Mouse (Mus musculus): ENCODE data around the gene Tmem109. TPM values are rescaled to one million over a fixed set of nuclear protein-coding genes. Genes with fewer than 3 reads are reported as not detected.

The Tmem109 gene
- total RNA-seq, 2 experiments from 2014 or later: 36.4 to 37.3 TPM

DNA sequence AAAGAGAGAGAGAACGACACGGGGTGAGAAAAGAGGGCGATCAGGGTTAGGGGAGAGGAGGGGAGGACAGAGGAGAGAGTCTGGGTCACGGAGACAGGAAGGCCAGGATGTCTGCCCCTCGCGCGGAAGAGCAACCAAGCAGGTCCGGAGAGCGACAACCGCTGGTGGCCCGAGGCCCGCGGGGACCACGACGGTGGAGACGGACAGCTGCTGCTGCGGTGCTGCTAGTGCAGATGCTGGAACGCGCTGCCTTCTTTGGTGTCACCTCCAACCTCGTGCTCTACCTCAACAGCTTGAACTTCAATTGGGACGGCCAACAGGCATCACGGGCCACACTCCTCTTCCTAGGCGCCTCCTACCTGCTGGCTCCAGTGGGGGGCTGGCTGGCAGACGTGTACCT, 38.9 kb downstream of the Tmem109 start:
- no peak for DNase-seq (ENCODE audit: low spot score in 2 of 2)

DNA sequence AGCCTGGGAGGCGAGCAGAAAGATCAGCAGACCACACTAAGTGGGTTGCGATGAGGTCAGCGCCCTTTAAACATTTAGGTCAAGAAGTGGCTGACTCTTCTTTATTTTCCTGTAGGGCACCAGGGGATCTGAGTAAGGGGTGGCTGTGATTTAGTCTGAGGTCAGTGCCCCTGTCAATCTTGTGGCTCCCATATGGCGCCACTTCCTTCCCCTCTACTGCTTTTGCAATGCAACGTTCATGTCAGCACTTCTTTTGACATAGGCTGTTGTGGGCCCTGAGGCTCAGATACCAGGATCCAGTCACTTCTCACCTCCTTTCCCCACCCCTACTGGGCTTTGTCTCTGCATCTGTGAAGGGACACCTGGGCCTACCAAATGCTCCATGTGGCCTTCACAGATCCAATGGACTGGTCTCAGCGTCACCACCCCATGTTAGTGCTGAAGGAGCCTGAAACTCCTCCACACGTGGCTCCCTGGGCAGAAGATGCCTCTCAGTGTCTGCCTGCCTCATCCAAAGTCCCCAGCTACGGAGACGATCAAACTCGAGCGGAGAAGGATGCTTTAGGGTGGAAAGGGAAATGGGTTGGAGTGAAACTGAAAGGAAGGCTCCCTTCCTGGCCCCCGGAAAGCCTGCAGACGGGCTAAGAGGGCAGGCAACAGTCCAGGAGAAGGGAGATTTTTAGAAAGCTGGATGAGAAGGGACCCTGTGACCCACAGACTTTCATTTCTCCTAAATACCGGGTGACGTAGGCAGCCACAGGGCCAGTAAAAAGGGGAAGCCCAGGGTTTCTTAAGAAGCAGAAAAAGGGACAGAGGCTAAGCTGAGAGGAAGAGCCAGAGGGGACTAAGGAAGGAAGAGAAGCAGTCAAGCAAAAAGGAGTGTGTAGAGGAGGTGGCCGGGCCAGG, 39.8 kb downstream of the Tmem109 start:
- no peak for DNase-seq (ENCODE audit: low spot score in 2 of 2)

DNA sequence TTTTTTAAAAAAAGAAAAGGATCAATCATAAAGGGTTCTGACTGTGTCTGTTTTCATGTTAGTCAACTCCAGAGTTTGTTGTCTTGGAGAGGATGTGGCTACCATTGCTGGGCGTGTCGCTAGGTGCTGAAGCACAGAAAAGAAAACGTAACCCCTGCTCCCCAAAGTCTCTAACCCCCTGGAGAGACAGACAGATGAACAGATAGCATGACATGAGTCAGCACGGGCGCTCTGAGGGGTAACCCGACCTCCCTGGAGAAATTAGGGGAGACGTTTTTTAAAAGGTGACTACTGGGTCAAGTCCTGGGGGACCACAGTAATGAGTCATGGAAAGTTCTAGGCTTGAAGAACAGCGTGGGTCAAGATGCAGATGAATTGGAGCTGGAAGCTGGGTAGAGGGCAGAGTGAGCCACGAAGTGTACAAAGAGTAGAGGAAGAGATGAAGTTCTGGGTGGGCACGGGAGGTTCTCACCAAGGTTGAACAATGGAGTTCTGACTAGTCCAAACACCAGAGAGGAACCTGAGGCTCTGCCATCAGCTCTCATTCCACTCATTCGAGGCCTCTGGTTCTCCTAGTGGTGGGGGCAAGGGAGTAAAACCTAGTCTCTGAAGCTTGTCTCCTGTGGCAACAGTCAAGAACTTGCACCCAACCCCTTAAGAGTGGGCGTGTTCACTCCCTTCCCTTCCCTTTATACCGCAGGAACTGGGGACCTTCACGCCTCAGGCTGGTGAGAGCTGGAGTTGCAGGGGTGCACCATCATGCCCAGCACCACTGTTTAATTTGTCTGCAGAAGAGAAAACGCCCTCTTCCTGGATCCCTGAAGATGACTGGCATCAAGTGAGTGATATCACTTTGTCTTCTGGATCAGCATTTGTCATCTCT, 42.5 kb downstream of the Tmem109 start, which contains the start of gene Slc15a3:
TSS of gene Slc15a3 (plus strand) at position 718 of the 883 bp plus-strand sequence.
- DNase-seq (ENCODE audit: low spot score in 2 of 2): no peak

DNA sequence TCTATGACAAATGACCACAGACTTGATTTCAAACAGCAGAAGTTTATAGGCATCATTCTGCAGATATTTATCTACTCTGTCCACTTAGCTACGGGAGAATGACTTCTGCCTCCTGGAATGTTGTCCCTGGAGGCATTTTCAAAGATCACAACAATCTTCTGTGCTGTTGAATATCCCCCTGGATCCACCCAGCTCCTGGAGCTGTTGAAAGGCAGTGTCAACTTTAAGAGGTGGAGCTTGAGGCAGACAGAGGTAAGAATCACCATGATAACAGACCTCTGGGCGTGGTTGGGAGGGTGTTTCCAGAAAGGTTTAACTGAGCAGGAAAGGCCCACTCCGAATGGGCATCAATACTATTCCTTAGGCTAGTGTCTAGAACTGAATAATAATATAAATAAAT, 46.1 kb downstream of the Tmem109 start:
- DNase-seq (ENCODE audit: low spot score in 2 of 2): no peak

DNA sequence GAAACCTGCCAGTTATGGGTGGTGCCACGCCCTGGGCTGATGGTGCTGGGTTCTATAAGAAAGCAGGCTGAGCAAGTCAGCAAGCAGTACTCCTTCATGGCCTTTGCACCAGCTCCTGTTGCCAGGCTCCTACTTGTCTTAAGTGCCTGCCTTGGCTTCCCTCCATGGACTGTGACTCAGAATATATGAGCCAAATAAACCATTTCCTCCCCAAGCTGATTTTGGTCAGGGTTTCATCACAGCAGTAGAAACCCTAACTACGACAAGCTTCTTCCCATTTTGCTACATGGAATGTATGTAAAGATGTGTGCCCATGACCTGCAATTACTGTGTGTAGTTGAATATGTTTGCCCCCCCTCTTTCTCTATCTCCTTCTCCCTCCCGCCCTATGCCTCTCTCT, 48.2 kb downstream of the Tmem109 start:
- no peak for DNase-seq (ENCODE audit: low spot score in 2 of 2)

DNA sequence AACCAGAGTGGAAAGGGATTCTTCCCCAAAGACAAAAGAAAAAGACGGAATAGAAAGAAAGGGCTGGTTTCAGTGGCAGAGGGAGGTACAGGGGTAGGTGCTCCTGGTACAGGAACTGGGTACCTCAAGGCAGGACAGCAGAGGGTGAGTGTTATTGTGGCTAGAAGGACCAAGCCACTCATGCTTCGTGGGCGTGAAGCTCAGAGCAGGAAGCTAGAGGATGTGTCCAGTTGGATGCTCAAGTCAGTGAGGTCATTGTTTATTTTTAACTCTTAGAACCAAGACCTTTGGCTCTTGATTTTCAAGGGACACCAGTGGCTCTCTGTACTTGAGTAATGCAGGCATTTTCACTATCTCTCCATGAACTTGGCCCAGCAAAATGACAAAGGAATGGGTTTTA, 49.8 kb downstream of the Tmem109 start:
- DNase-seq (ENCODE audit: low spot score in 2 of 2): no peak

DNA sequence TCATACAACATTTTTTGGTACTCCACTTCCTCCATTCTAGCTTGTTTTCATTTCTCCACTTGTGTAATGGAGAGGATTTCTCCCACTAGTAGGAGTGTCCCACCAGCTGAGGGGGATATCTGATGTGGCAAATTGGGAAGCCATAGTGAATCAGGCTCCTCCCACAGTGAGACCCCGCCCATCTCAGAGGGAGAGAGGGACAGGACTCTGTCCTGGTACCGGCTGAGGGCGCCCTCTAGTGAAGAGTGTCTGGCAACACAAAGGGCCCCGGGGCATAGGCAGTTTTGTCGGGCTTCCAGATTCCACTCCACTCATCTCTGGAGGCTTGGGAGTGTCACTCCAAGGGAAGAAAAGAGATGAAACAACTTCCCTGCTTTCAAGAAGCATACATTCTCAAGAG, 50.4 kb downstream of the Tmem109 start:
- DNase-seq (ENCODE audit: low spot score in 2 of 2): peak; percentile 57 to 65

DNA sequence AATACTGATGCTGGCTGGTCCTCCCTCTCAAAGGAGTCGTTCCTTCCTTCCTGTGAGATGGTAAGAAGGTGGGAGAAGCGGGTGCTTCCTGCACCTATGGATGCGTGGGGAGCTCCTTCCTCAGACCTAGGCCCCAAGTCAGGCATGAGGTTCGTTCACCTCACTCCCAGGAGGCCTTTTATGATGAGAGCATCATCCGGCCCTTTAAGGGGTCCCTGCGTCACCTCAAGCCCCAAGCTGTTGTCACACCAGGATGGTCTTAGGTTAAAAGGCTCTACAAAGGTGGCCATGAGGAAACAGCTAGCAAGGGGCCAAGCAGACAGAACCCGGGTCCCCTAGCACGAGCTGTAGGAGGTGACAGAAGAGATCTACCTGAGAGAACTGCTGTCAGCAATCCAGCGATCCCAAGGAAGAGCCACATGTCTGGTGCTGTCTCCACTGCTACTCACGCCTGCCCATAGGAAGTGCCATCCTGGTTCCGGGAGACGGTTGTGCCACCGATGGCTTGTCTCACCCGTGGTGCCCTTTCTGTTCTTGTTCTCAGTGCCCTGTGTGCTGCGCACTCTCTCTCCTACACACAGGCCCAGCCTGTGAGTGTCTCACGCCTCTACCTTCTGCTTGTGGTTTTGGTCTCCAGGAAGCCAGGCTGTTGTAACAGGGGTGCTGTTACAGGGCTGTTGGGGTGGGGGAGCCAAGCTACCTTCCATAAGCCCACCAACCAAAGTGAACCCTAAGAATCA, 52.2 kb downstream of the Tmem109 start, which contains the start of gene Cd6:
TSS of gene Cd6 (minus strand) at position 623 of the 740 bp plus-strand sequence.
- no peak for DNase-seq (ENCODE audit: low spot score in 2 of 2)

DNA sequence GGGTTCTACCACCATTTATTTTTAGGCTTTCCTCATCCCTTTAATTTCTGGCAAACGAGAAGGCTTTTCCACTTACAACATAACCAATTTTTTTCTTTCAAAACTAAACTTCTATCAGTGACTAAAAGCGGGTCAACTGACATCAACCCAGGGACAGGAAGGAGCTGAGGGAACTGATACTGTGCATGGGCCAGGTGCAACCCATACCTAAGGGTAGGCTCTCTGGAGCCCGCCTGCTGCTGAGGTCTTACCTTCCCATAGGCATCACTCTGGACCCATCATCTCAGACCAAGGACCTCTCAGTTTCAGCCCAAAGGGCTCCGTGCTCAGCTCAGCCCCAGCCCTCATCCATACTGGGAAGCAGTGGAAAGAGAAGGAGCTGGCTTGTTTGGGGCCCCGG, 53.5 kb downstream of the Tmem109 start:
- DNase-seq (ENCODE audit: low spot score in 2 of 2): no peak

DNA sequence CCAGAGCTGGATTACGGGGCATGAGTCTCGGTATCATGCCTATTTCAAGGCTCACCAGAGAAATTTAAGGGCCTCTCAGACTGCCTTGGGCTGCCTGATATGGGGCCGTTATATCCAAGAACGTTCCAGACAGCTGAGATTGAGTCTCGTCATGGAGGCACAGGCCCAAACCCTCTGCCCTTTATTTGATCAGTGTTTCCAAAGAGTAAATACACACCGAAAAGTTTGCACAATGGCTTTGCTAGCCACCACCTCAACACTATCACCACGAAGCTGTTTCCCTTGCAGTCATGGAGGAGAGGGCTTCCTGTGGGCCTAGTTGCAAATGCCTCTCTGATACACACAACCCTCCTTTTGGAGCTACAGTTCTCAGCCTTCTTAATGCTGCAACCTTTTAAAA, 57.7 kb downstream of the Tmem109 start:
- no peak for DNase-seq (ENCODE audit: low spot score in 2 of 2)

DNA sequence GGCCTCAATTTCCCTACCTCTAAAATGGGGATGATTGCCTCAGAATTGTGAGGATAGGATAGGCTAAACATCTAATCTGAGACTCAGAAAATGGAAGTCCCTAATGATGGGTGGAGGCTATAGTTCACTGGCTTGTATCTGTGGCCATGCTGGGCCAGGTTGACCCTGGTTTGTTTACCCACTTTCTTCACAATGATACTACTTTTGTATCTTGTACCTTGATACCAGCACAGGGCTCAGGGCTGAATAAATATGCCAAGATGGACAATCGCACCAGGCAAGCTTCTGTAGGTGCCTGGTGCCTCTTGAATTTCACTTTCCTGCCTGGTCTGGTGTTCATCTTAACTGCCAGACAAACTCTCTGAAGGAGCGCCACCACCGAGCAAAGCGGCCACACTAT, 59.3 kb downstream of the Tmem109 start:
- no peak for DNase-seq (ENCODE audit: low spot score in 2 of 2)

DNA sequence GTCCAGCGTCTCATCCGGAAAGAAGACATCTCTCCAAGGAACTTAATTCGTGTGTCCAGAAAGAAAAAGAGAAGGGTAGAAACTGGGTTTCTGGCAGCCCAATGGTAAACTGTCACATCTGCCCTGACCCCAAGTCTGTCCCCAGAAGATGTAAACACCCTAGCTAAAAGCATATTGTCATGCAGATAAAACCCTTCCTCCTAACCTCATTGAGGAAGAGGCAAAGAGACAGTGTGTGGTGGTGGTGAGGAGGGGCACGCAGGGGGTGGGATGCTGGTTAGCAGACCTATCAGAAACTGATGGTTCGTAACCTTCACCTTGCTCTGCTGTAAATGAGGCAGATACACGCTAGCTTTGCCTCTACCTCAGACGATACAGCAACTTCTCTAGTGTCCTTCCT, 60.5 kb downstream of the Tmem109 start:
- no peak for DNase-seq (ENCODE audit: low spot score in 2 of 2)

Other genes starting within 250 kb of the Tmem109 start
- gene Vwce, start 247.8 kb downstream of the Tmem109 start, total RNA-seq (2021): 1 to 10 TPM; 1.0 to 2.3 TPM
- gene Pga5, start 203.9 kb downstream of the Tmem109 start, total RNA-seq (2021): not detected
- gene Vps37c, start 193.3 kb downstream of the Tmem109 start, total RNA-seq (2021): 10 to 100 TPM; 24.6 to 26.9 TPM
- under 1 TPM; 0.29 to 0.32 TPM for gene Cd5, start 143.0 kb downstream of the Tmem109 start, total RNA-seq (2021)
- gene Cd6, start 51.9 kb downstream of the Tmem109 start, total RNA-seq (2021): not detected
- 1 to 10 TPM; 1.1 to 1.5 TPM for gene Slc15a3, start 42.3 kb downstream of the Tmem109 start, total RNA-seq (2021)
- 100 to 1,000 TPM; 250 to 259 TPM for gene Tmem132a, start 12.1 kb downstream of the Tmem109 start, total RNA-seq (2021)
- 100 to 1,000 TPM; 191 to 208 TPM for gene Prpf19, start 13.2 kb upstream of the Tmem109 start, total RNA-seq (2021)
- not detected for gene Zp1, start 38.6 kb upstream of the Tmem109 start, total RNA-seq (2021)
- under 1 TPM; 0.29 to 0.39 TPM for gene Ptgdr2, start 55.2 kb upstream of the Tmem109 start, total RNA-seq (2021)
- 1 to 10 TPM; 9.3 to 9.9 TPM for gene Ccdc86, start 67.3 kb upstream of the Tmem109 start, total RNA-seq (2021)
- not detected for gene Ms4a10, start 92.7 kb upstream of the Tmem109 start, total RNA-seq (2021)
- not detected for gene Ms4a15, start 111.2 kb upstream of the Tmem109 start, total RNA-seq (2021)
- gene Ms4a18, start 136.0 kb upstream of the Tmem109 start, total RNA-seq (2021): not detected
- not detected for gene Ms4a8a, start 199.1 kb upstream of the Tmem109 start, total RNA-seq (2021)
- gene 1700017D01Rik, start 248.9 kb upstream of the Tmem109 start, total RNA-seq (2021): not detected